Mouse (Mus musculus): ENCODE measurements around the gene Sesn2. TPM values are rescaled to one million over a fixed set of nuclear protein-coding genes. Genes with fewer than 3 reads are reported as not detected.

Sesn2 gene
- total and polyA plus RNA-seq, 3 experiments = 9.6 to 27.5 TPM; not detected in 1

GRCm38 (mm10) chr4:132526678-132527077 is 16.4 kb upstream of the Sesn2 start:
- Histone ChIP-seq H3K9me3 (replicated peaks; ENCODE audit: insufficient read depth, low read length) (no peaks in the 10 kb centered on the region), H3K4me1 (ENCODE audit: control insufficient read depth in 1 of 2, insufficient read depth in 2 of 2, low read length in 2 of 2) (peaks cover 16 to 49% of the 10 kb centered on the region in 2 experiments), H3K36me3 (ENCODE audit: control insufficient read depth in 1 of 2, insufficient read depth in 2 of 2, low read length in 2 of 2) (peaks cover 0 to 37% of the 10 kb centered on the region in 2 experiments; a peak in 2 of 4 replicates), H3K27ac (ENCODE audit: control insufficient read depth, low read depth, low read length) (no peak overlapping the region), H3K27me3 (ENCODE audit: control insufficient read depth in 1 of 2, insufficient read depth in 2 of 2, low read length in 2 of 2) (no peaks in the 10 kb centered on the region), H3K4me3 (ENCODE audit: control insufficient read depth in 1 of 2, insufficient read depth in 1 of 2, low read depth in 2 of 2, low read length in 2 of 2) (no peak overlapping the region), H3K9ac (ENCODE audit: control insufficient read depth, low read depth, low read length, poor library complexity, severe bottlenecking) (no peak overlapping the region), H3K79me2 (ENCODE audit: control insufficient read depth, insufficient read depth, low read length, poor library complexity) (peaks cover 7% of the 10 kb centered on the region; the same call in 1 of the 2 replicates)
- DNase-seq (ENCODE audit: low read depth, low spot score) = peak; percentile 81
- TF ChIP-seq MAZ (IDR thresholded peaks at IDR 0.05; ENCODE audit: low read depth, low read length) (no peak), CTCF (IDR thresholded peaks at IDR 0.05 in 2 of 3, conservative IDR thresholded peaks at IDR 0.05 in 1 of 3; ENCODE audit: control insufficient read depth in 1 of 3, insufficient read depth in 1 of 3, low read depth in 2 of 3, low read length in 3 of 3, poor library complexity in 1 of 3, severe bottlenecking in 1 of 3) (peak; percentile 48 to 81 (median 69)), SMC3 (IDR thresholded peaks at IDR 0.05; ENCODE audit: low read depth, low read length) (peak; percentile 43), ZC3H11A (IDR thresholded peaks at IDR 0.05; ENCODE audit: low read depth, low read length) (no peak), SIN3A (IDR thresholded peaks at IDR 0.05; ENCODE audit: low read length) (0 out of 2 replicates have a peak, but pooled peaks have one; percentile 28), RAD21 (IDR thresholded peaks at IDR 0.05; ENCODE audit: low read depth, low read length) (peak; percentile 34)

DNA sequence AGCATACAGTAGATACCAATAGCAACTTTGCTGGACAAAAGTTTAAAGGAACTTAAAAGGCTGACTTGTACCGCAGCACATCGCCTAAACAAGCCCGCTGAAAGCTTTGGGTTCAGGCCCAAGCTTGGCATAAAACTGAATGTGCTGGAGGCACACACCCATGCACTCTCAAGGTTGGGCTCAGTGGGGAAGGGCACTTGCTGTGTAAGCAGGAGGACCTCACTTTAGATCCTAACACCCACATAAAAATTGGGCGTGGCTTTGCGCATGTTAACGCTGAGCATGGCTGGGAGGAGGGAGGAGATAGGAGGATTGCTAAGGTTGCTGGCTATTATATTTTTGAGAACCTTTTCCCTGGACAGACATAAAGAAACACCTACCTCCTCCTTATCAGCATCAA is 14.5 kb upstream of the Sesn2 start:
- peak; percentile 65 for DNase-seq (ENCODE audit: low read depth, low spot score)
- H3K4me1 ChIP-seq (ENCODE audit: control insufficient read depth in 1 of 2, insufficient read depth in 2 of 2, low read length in 2 of 2) = peaks cover 17 to 31% of the 10 kb centered on the region in 2 experiments
- H3K79me2 ChIP-seq (ENCODE audit: control insufficient read depth, insufficient read depth, low read length, poor library complexity) = no peaks in the 10 kb centered on the region
- peaks cover 0 to 20% of the 10 kb centered on the region in 2 experiments; a peak in 2 of 4 replicates for H3K36me3 ChIP-seq (ENCODE audit: control insufficient read depth in 1 of 2, insufficient read depth in 2 of 2, low read length in 2 of 2)
- H3K9me3 ChIP-seq (replicated peaks; ENCODE audit: insufficient read depth, low read length) = no peaks in the 10 kb centered on the region
- no peak overlapping the region for H3K9ac ChIP-seq (ENCODE audit: control insufficient read depth, low read depth, low read length, poor library complexity, severe bottlenecking)
- H3K4me3 ChIP-seq (ENCODE audit: control insufficient read depth in 1 of 2, insufficient read depth in 1 of 2, low read depth in 2 of 2, low read length in 2 of 2) = no peak overlapping the region
- TF ChIP-seq NRF1 (IDR thresholded peaks at IDR 0.05; ENCODE audit: insufficient read depth, low read depth, low read length, poor library complexity, severe bottlenecking) (peak; percentile 41; the same call in 1 of the 2 replicates), EP300 (IDR thresholded peaks at IDR 0.05; ENCODE audit: low read depth in 1 of 2, low read length in 2 of 2) (no peak), SIN3A (IDR thresholded peaks at IDR 0.05; ENCODE audit: low read length) (0 out of 2 replicates have a peak, but pooled peaks have one; percentile 17)
- H3K27ac ChIP-seq (ENCODE audit: control insufficient read depth, low read depth, low read length) = no peak overlapping the region
- H3K27me3 ChIP-seq (ENCODE audit: control insufficient read depth in 1 of 2, insufficient read depth in 2 of 2, low read length in 2 of 2) = no peaks in the 10 kb centered on the region

DNA sequence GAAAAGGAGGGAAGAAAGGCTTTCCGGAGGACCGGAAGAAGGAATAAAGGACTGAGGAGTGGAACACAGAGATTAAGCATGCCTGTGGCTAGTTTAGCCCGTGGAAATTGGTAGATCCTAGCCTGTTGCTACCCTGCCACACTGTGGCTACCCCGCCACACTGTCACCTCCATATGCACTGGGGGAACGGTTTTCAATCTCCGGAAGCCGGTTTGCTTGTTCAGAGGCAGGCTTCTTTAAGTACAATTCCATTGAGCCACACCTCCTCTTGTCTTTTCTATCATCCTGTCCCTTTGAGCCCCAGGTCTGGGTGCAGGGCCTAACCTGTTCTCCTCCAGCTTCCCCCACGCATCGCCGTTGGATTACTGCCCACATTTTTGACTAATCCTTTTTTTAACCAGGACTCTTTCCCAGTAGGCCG is 14.0 kb upstream of the Sesn2 start:
- TF ChIP-seq POLR2AphosphoS2 (IDR thresholded peaks at IDR 0.05; ENCODE audit: low read length) (no peak), RCOR1 (IDR thresholded peaks at IDR 0.05; ENCODE audit: low read depth, low read length) (no peak), USF1 (IDR thresholded peaks at IDR 0.05; ENCODE audit: low read depth, low read length) (no peak), MYB (IDR thresholded peaks at IDR 0.05; ENCODE audit: low read depth, low read length) (no peak), SMC3 (IDR thresholded peaks at IDR 0.05; ENCODE audit: low read depth, low read length) (no peak), POLR2AphosphoS5 (IDR thresholded peaks at IDR 0.05; ENCODE audit: borderline replicate concordance, low read depth, low read length) (no peak), TBP (IDR thresholded peaks at IDR 0.05; ENCODE audit: low read depth, low read length) (no peak), GABPA (IDR thresholded peaks at IDR 0.05; ENCODE audit: low read depth, low read length) (no peak), ZNF384 (IDR thresholded peaks at IDR 0.05; ENCODE audit: low read depth, low read length) (no peak), MAFK (IDR thresholded peaks at IDR 0.05; ENCODE audit: borderline replicate concordance, low read depth, low read length) (no peak), ZKSCAN1 (IDR thresholded peaks at IDR 0.05; ENCODE audit: low read depth, low read length) (no peak), E2F4 (IDR thresholded peaks at IDR 0.05; ENCODE audit: borderline replicate concordance, low read depth, low read length) (no peak), MEF2A (IDR thresholded peaks at IDR 0.05; ENCODE audit: extremely low read depth, insufficient replicate concordance, low read depth, low read length, poor library complexity, severe bottlenecking) (no peak), GATA1 (IDR thresholded peaks at IDR 0.05; ENCODE audit: low read depth, low read length) (no peak), ZC3H11A (IDR thresholded peaks at IDR 0.05; ENCODE audit: low read depth, low read length) (no peak), ELF1 (IDR thresholded peaks at IDR 0.05; ENCODE audit: low read depth, low read length) (no peak)
- Histone ChIP-seq H3K27me3 (ENCODE audit: control insufficient read depth in 1 of 2, insufficient read depth in 2 of 2, low read length in 2 of 2) (no peaks in the 10 kb centered on the region), H3K4me3 (ENCODE audit: control insufficient read depth in 1 of 2, insufficient read depth in 1 of 2, low read depth in 2 of 2, low read length in 2 of 2) (no peak overlapping the region), H3K4me1 (ENCODE audit: control insufficient read depth in 1 of 2, insufficient read depth in 2 of 2, low read length in 2 of 2) (peaks cover 15 to 26% of the 10 kb centered on the region in 2 experiments), H3K9me3 (replicated peaks; ENCODE audit: insufficient read depth, low read length) (no peaks in the 10 kb centered on the region), H3K27ac (ENCODE audit: control insufficient read depth, low read depth, low read length) (no peak overlapping the region), H3K9ac (ENCODE audit: control insufficient read depth, low read depth, low read length, poor library complexity, severe bottlenecking) (no peak overlapping the region), H3K36me3 (ENCODE audit: control insufficient read depth in 1 of 2, insufficient read depth in 2 of 2, low read length in 2 of 2) (peaks cover 0 to 15% of the 10 kb centered on the region in 2 experiments; a peak in 2 of 4 replicates), H3K79me2 (ENCODE audit: control insufficient read depth, insufficient read depth, low read length, poor library complexity) (no peaks in the 10 kb centered on the region)
- no peak for DNase-seq (ENCODE audit: low read depth, low spot score)
